Mouse (Mus musculus): ENCODE data around the gene Eps15l1. TPM values are rescaled to one million over a fixed set of nuclear protein-coding genes. Genes with fewer than 3 reads are reported as not detected.

The Eps15l1 gene
- polyA plus RNA-seq, 1 experiment from 2014 or later, result 20.7 TPM

DNA sequence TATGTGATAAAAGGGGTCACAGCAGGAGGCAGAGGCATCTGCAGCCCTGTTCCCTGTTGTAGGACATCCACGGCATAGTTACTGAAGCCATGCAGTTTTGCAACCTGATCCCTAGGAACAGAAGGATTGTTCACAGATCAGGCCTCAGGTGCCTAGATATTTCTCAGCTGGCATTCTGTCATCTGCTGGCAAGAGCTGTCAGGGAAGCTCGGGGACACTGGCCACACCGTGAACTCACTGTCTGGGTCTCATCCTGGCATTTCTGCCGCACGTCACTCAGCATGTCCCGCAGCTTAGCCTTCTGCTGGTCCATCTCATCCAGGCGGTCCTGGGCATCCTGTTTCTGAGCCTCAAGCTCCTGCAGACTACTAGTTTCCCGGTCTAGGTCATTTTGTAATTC is 40.6 kb downstream of the Eps15l1 start:
- H3K9me3 ChIP-seq (ENCODE audit: control insufficient read depth, low read length), result no peaks in the 10 kb centered on the region
- TF ChIP-seq CTCF (IDR thresholded peaks at IDR 0.05; ENCODE audit: low read depth) (no peak), EP300 (optimal IDR thresholded peaks at IDR 0.05) (no peak)
- WGBS, result 92% methylated on average over 8 of the region's 8 CpGs
- peaks cover 34% of the 10 kb centered on the region for H3K36me3 ChIP-seq (ENCODE audit: control insufficient read depth, insufficient read depth, low read length)
- no peak overlapping the region for H3K4me2 ChIP-seq (replicated peaks; ENCODE audit: low read depth)
- H3K4me1 ChIP-seq (replicated peaks; ENCODE audit: control insufficient read depth, insufficient read depth), result no peaks in the 10 kb centered on the region
- no peak overlapping the region for H3K27ac ChIP-seq (replicated peaks)
- H3K4me3 ChIP-seq (ENCODE audit: low read depth, low read length), result no peak overlapping the region
- ATAC-seq (ENCODE audit: low FRiP score, low TSS enrichment) (no peak), DNase-seq (ENCODE audit: low spot score) (no peak)
- no peak overlapping the region for H3K9ac ChIP-seq (ENCODE audit: low read length)
- H3K27me3 ChIP-seq (ENCODE audit: control insufficient read depth, insufficient read depth, low read length), result no peaks in the 10 kb centered on the region

DNA sequence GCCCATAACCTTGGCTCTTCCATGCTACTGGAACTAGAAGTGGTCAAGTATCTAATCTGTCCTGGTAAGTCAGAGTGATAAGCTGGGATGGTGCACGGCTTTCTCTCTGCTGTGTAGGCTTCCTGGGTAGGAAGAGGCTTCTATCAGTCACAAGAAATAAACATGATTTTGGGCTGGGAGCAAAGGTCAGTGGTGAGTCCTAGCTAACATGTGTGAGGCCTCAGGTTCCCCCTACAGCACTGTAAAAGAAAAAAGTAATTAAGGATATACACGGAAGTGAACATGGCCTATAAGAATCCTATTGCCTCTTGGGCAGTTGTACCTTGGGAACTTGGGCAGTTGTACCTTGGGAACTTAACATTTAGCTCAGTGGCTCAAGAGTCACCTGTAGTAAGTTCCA is 44.4 kb downstream of the Eps15l1 start:
- no peak overlapping the region for H3K4me3 ChIP-seq (ENCODE audit: low read depth, low read length)
- DNase-seq (ENCODE audit: low spot score) (no peak), ATAC-seq (ENCODE audit: low FRiP score, low TSS enrichment) (no peak)
- peaks cover 30% of the 10 kb centered on the region for H3K36me3 ChIP-seq (ENCODE audit: control insufficient read depth, insufficient read depth, low read length)
- 77% methylated on average over 2 of the region's 2 CpGs for WGBS
- no peaks in the 10 kb centered on the region for H3K9me3 ChIP-seq (ENCODE audit: control insufficient read depth, low read length)
- no peak for TF ChIP-seq EP300 (optimal IDR thresholded peaks at IDR 0.05)
- no peak for TF ChIP-seq CTCF (IDR thresholded peaks at IDR 0.05; ENCODE audit: low read depth)
- H3K4me1 ChIP-seq (replicated peaks; ENCODE audit: control insufficient read depth, insufficient read depth), result no peaks in the 10 kb centered on the region
- H3K27ac ChIP-seq (replicated peaks), result no peak overlapping the region
- H3K4me2 ChIP-seq (replicated peaks; ENCODE audit: low read depth), result no peak overlapping the region
- no peak overlapping the region for H3K9ac ChIP-seq (ENCODE audit: low read length)
- H3K27me3 ChIP-seq (ENCODE audit: control insufficient read depth, insufficient read depth, low read length), result no peaks in the 10 kb centered on the region

DNA sequence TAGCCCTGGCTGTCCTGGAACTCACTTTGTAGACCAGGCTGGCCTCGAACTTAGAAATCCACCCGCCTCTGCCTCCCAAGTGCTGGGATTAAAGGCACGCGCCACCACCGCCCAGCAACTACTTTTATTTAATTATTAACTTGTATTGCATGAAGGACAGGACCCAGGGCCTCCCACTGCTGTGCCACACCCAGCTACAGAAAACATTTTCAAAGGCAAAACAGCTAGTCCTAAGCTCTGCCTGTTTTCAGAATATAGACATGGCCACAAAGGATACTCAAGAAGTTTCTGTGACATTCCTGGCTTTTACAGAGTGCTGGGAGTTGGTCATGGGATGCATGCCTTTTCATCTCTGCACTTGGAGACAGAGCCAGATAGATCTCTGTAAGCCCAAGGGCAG is 45.0 kb downstream of the Eps15l1 start:
- 69% methylated on average over 4 of the region's 5 CpGs for WGBS
- ATAC-seq (ENCODE audit: low FRiP score, low TSS enrichment), result no peak
- no peak for DNase-seq (ENCODE audit: low spot score)
- Histone ChIP-seq H3K27me3 (ENCODE audit: control insufficient read depth, insufficient read depth, low read length) (no peaks in the 10 kb centered on the region), H3K27ac (replicated peaks) (no peak overlapping the region), H3K36me3 (ENCODE audit: control insufficient read depth, insufficient read depth, low read length) (peaks cover 29% of the 10 kb centered on the region), H3K9me3 (ENCODE audit: control insufficient read depth, low read length) (no peaks in the 10 kb centered on the region), H3K4me1 (replicated peaks; ENCODE audit: control insufficient read depth, insufficient read depth) (no peaks in the 10 kb centered on the region), H3K4me2 (replicated peaks; ENCODE audit: low read depth) (no peak overlapping the region), H3K9ac (ENCODE audit: low read length) (no peak overlapping the region), H3K4me3 (ENCODE audit: low read depth, low read length) (no peak overlapping the region)
- no peak for TF ChIP-seq EP300 (optimal IDR thresholded peaks at IDR 0.05)

DNA sequence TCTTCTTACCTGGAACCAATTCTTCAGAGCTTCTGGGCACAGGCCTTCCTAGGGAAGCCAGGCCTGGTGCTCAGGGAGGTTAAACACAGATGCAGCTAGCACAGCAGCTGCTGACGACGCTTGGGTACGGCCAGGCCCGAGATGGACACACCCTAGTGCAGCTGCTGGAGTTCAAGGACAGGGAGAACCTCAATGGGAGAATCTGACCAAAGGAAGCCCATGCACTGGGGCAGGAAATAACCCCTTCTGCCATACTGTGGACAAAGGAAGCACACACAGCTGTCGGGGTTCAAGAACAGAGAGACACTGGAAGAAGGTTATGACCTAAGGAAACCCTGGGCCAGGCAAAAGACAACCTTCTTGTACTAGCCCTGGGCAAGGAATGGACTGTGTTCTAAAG is 46.1 kb downstream of the Eps15l1 start:
- Histone ChIP-seq H3K4me3 (ENCODE audit: low read depth, low read length) (no peak overlapping the region), H3K9ac (ENCODE audit: low read length) (no peak overlapping the region), H3K27me3 (ENCODE audit: control insufficient read depth, insufficient read depth, low read length) (no peaks in the 10 kb centered on the region), H3K9me3 (ENCODE audit: control insufficient read depth, low read length) (no peaks in the 10 kb centered on the region), H3K27ac (replicated peaks) (no peak overlapping the region), H3K4me1 (replicated peaks; ENCODE audit: control insufficient read depth, insufficient read depth) (no peaks in the 10 kb centered on the region), H3K36me3 (ENCODE audit: control insufficient read depth, insufficient read depth, low read length) (peaks cover 24% of the 10 kb centered on the region), H3K4me2 (replicated peaks; ENCODE audit: low read depth) (no peak overlapping the region)
- no peak for DNase-seq (ENCODE audit: low spot score)
- TF ChIP-seq EP300 (optimal IDR thresholded peaks at IDR 0.05), result no peak
- TF ChIP-seq CTCF (IDR thresholded peaks at IDR 0.05; ENCODE audit: low read depth), result no peak
- no peak for ATAC-seq (ENCODE audit: low FRiP score, low TSS enrichment)
- WGBS, result 76% methylated on average over 5 of the region's 5 CpGs

DNA sequence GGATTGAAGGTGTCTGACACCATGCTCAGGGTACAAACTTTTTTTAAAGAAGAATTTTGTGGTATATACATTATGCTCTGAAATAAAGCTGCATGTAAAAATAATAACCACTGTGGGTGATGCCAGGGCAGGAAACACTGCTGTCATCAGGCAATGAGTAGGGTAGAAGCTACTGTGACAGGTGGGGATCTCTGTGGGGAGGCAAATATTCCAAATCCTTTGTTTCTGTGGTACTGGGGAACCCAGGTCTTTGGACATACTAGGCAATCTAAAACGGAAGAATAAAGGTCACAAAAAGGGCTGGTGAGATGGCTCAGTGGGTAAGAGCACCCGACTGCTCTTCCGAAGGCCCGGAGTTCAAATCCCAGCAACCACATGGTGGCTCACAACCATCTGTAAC is 48.9 kb downstream of the Eps15l1 start:
- H3K36me3 ChIP-seq (ENCODE audit: control insufficient read depth, insufficient read depth, low read length), result peaks cover 33% of the 10 kb centered on the region
- TF ChIP-seq CTCF (IDR thresholded peaks at IDR 0.05; ENCODE audit: low read depth), result no peak
- TF ChIP-seq EP300 (optimal IDR thresholded peaks at IDR 0.05), result no peak
- no peaks in the 10 kb centered on the region for H3K9me3 ChIP-seq (ENCODE audit: control insufficient read depth, low read length)
- H3K4me2 ChIP-seq (replicated peaks; ENCODE audit: low read depth), result no peak overlapping the region
- no peak for ATAC-seq (ENCODE audit: low FRiP score, low TSS enrichment)
- 89% methylated on average over 4 of the region's 4 CpGs for WGBS
- no peak overlapping the region for H3K4me3 ChIP-seq (ENCODE audit: low read depth, low read length)
- no peaks in the 10 kb centered on the region for H3K27me3 ChIP-seq (ENCODE audit: control insufficient read depth, insufficient read depth, low read length)
- no peak overlapping the region for H3K9ac ChIP-seq (ENCODE audit: low read length)
- H3K27ac ChIP-seq (replicated peaks), result no peak overlapping the region
- no peak for DNase-seq (ENCODE audit: low spot score)
- no peaks in the 10 kb centered on the region for H3K4me1 ChIP-seq (replicated peaks; ENCODE audit: control insufficient read depth, insufficient read depth)

DNA sequence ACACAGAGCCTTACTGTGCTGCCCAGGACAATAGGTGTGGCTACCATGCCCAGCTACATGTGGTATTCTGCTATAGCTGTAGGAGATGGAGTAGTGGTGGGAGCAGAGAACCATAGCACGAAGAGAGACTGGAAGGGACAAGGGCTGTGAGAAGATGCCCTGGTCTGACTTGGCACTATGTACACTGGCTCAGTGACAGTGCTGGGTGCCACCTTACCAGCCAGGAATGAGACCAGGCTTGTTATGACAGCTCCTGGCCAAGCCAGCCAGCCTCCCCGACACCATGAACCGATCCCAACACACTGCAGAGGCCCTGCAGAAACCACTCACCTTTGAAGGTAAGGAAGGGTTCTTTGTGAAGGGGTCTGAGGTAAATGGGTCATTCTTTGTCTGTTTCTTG is 49.9 kb downstream of the Eps15l1 start:
- H3K27me3 ChIP-seq (ENCODE audit: control insufficient read depth, insufficient read depth, low read length), result no peaks in the 10 kb centered on the region
- no peaks in the 10 kb centered on the region for H3K9me3 ChIP-seq (ENCODE audit: control insufficient read depth, low read length)

More for the DNA sequence above, 49.9 kb downstream of the Eps15l1 start:
- H3K36me3 ChIP-seq (ENCODE audit: control insufficient read depth, insufficient read depth, low read length), result peaks cover 34% of the 10 kb centered on the region
- TF ChIP-seq CTCF (IDR thresholded peaks at IDR 0.05; ENCODE audit: low read depth), result no peak
- TF ChIP-seq EP300 (optimal IDR thresholded peaks at IDR 0.05), result no peak
- H3K4me2 ChIP-seq (replicated peaks; ENCODE audit: low read depth), result no peak overlapping the region
- 95% methylated on average over 3 of the region's 3 CpGs for WGBS
- no peaks in the 10 kb centered on the region for H3K4me1 ChIP-seq (replicated peaks; ENCODE audit: control insufficient read depth, insufficient read depth)
- H3K9ac ChIP-seq (ENCODE audit: low read length), result no peak overlapping the region
- H3K4me3 ChIP-seq (ENCODE audit: low read depth, low read length), result no peak overlapping the region
- ATAC-seq (ENCODE audit: low FRiP score, low TSS enrichment), result no peak
- no peak for DNase-seq (ENCODE audit: low spot score)
- no peak overlapping the region for H3K27ac ChIP-seq (replicated peaks)
